In the genomic region with DNA sequence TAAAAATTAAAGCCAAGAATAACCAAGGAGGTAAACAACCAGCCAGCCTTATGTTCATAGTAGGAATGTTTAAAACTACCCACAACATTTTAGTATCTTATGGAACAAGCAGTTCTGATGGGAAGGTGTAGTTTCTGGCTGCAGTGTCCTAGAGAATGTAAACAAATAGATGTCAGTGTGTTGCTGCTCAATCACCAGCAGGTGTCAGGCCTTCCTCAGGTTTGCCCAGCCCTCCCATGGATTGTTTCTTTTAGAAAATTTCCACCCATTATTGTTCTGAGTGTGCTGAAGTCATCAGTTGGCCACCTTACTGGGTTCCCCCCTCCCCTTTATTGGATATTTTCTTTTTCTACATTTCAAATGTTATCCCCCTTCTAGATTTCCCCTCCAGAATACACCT, we compare ENCODE assay signal across 8 mouse cellular contexts. TPM values are rescaled to one million over a fixed set of nuclear protein-coding genes. Genes with fewer than 3 reads are reported as not detected.
DNase-seq lines count a peak whose midpoint lies in the region; ATAC-seq lines count a peak whose summit lies in the region.
"Had no signal": no experiment of that assay in that cellular context is flagged by ENCODE, and none has a peak within 500 bp of the region (broad histone marks: within the 10 kb centered on the region; RNA-seq: fewer than 3 reads in every experiment).

No protein-coding gene starts in this region.

- ATAC-seq in forebrain, embryonic 15.5 days (replicated peaks): no peak
- no peak for ATAC-seq in forebrain, embryonic 13.5 days

- no peaks in the 10 kb centered on the region for H3K27me3 ChIP-seq in forebrain, embryonic 15.5 days
- H3K27me3 ChIP-seq in forebrain, embryonic 13.5 days: no peaks in the 10 kb centered on the region

- H3K4me3 ChIP-seq in forebrain, embryonic 15.5 days: no peak overlapping the region
- H3K4me3 ChIP-seq in forebrain, embryonic 13.5 days: no peak overlapping the region

- no peaks in the 10 kb centered on the region for H3K36me3 ChIP-seq in forebrain, embryonic 15.5 days
- no peaks in the 10 kb centered on the region for H3K36me3 ChIP-seq in forebrain, embryonic 13.5 days (ENCODE audit: poor library complexity, severe bottlenecking)

- peak; percentile 19 for DNase-seq in retina, embryonic 14.5 days (ENCODE audit: low spot score)
- no peak for DNase-seq in retina, postnatal 1 day
- peak; percentile 14 for DNase-seq in c-Kit-positive CD71-positive TER-119-negative erythroid progenitor cells, embryonic 14.5 days (ENCODE audit: low read depth)
- DNase-seq in kidney, postnatal 36 days: peak; percentile 0 to 40
- peak; percentile 1 for DNase-seq in right cerebral cortex, postnatal 4 days
- DNase-seq: cerebellum, adult 11-12 months had no signal

- no peaks in the 10 kb centered on the region for H3K4me1 ChIP-seq in forebrain, embryonic 15.5 days
- no peaks in the 10 kb centered on the region for H3K4me1 ChIP-seq in forebrain, embryonic 13.5 days

- H3K27ac ChIP-seq in forebrain, embryonic 15.5 days (replicated peaks): no peak overlapping the region
- H3K27ac ChIP-seq in forebrain, embryonic 13.5 days: no peak overlapping the region

- H3K4me2 ChIP-seq in forebrain, embryonic 15.5 days (replicated peaks): no peak overlapping the region
- no peak overlapping the region for H3K4me2 ChIP-seq in forebrain, embryonic 13.5 days

- no peaks in the 10 kb centered on the region for H3K9me3 ChIP-seq in forebrain, embryonic 15.5 days
- H3K9me3 ChIP-seq in forebrain, embryonic 13.5 days (replicated peaks): no peaks in the 10 kb centered on the region

- no peak overlapping the region for H3K9ac ChIP-seq in forebrain, embryonic 15.5 days (replicated peaks)
- H3K9ac ChIP-seq in forebrain, embryonic 13.5 days: no peak overlapping the region

RNA-seq across cellular contexts. Expression of gene Vmn2r19, which starts 32.0 kb away (rescaled TPM):
- not detected in 2 replicates for polyA plus RNA-seq in forebrain, embryonic 15.5 days (2015; fragmentation: Nextera tagmentation; extraction: Ambion mirVana)
- polyA plus RNA-seq in forebrain, embryonic 13.5 days (2015; fragmentation: Nextera tagmentation; extraction: Ambion mirVana): not detected in 2 replicates

RNA-seq across cellular contexts. Expression of gene Clec4e, which starts 50.4 kb away (rescaled TPM):
- not detected in 2 replicates for polyA plus RNA-seq in forebrain, embryonic 15.5 days (2015; fragmentation: Nextera tagmentation; extraction: Ambion mirVana)
- not detected in 2 replicates for polyA plus RNA-seq in forebrain, embryonic 13.5 days (2015; fragmentation: Nextera tagmentation; extraction: Ambion mirVana)
